Mouse (Mus musculus): ENCODE results near the gene Trim15.

DNA sequence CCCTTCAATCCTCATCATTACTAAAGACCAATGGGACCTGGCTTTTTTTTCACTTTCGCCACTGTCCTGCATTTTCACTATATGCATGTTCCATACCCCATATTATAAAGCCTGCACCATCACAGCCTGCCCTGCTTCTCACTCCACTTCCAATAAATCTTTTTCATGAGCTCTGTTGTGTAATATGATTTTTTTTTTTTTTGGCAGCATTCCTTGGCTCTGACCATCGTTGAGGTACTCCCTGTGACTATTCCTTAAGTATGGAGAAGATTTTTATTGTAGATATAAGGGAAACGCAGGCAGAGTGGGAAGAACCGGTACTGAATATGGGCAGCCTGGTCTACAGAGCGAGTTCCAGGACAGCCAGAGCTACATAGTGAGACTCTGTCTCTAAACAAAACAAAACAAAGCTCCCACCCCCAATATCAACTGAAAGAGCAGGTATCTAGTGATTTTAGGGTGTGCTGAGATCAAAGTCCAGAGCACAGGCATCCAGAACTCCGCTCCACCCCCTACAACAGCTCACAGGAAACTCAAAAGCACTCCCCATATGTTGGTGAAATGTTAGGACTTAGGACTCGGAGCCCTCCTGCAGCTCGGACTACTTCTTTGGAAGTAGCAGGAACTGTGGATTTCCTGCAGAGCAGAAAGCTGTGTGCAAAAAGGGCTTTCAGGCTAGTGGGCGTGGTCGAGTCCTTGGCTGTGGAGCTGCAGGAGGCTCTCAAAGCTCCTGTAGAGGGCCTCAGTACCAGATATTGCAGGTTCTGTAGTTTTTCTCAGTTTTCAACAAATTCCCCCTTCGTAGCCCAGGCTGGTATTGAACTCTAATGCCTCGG, 31.2 kb downstream of the Trim15 start:
- TF ChIP-seq HCFC1 (IDR thresholded peaks at IDR 0.05; ENCODE audit: borderline replicate concordance, insufficient read depth, low read length) (no peak), MAFK (IDR thresholded peaks at IDR 0.05; ENCODE audit: insufficient read depth, low read depth, low read length) (no peak), CHD2 (IDR thresholded peaks at IDR 0.05; ENCODE audit: low read depth, low read length) (no peak), ZC3H11A (IDR thresholded peaks at IDR 0.05; ENCODE audit: borderline replicate concordance, low read depth, low read length) (no peak)
